Mouse (Mus musculus) erythroblast, embryonic 14.5 days (primary cell): ENCODE measurements around the gene C2.

Experiments
- GATA1 ChIP-seq: IDR thresholded peaks from 2 replicates; pipeline ENCODE4 v1.6.1; 2012; ENCODE audit warnings: low read length, inconsistent platforms, mixed read lengths
- TAL1 ChIP-seq: IDR thresholded peaks from 3 replicates; pipeline ENCODE4 v1.6.1; 2012; ENCODE audit warnings: low read length, inconsistent platforms, mixed read lengths

DNA sequence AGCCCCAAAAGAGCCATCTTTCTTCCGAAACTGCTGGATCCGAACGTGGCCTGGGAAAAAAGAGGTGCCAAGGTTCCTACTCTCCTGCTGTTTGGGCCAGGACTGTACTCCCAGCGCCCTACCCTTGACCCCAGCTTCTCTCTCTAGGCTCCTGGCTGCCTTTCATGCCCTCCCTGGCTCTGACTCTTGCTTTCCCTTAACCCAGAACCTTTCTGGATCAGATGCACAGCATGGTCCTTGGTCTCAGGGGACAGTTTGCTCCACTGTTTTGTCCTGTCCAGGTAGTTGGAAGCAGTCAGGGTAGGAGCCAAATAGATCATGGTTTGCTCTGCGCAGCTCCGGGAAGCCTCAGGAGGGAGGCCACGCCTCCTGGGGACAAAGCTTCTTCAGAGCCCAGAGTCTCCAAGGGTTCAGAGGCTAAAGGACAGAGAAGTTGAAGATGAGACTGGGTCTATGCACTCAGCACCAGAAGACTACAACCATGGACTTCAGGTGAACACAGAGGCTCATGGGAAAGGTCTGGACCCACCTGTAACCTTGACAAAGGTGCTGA is 83.2 kb downstream of the C2 start:
- no peak for TF ChIP-seq GATA1
- no peak for TF ChIP-seq TAL1
